Mouse (Mus musculus) layer of hippocampus, adult 11-12 months (tissue): ENCODE data around the gene Plgrkt.
"Not testable (repeated sequence)": the region's sequence is repeated elsewhere in the genome, so short reads cannot be mapped to it uniquely, and the experiment has no call there.

Experiments used
- DNase-seq: peaks from one replicate; pipeline ENCODE4 v3.0.0; 2022; ENCODE audit warnings: low spot score

Gene Plgrkt

DNA sequence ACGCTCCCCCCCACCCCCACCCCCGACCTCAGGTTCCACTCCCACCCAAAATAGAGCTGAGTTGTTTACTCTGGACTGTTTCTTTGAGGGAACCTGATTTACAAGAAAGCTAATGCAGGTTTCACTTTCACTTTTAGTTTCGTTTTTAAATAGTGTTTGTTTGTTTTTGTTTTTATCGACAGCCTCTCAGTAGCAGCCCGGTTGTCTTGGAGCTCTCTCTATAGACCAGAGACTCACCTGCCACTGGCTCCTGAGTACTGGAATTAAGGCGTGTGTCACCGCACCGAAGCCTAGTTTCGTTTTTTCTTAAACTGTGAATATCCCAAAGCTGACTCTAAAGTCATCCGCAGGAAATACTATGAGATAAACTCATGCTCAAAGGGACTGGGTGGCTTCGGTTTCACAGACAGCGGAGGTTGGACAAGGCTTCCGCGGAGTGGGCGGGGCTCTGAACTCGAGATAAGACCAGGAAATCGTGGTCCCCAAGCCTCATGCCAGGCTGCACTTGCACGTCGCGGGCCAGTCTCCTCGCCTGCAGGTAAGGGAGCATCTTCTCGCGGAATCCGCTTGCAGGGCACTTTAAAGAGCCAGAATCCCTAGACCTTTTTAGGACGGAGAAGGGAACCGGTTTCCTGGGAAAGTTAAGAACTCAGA lies at the start of gene Plgrkt, which contains the start of gene Cd274:
Plgrkt (minus strand) TSS at position 422 of the 654 bp plus-strand sequence.
Cd274 (plus strand) TSS at position 487 of the 654 bp plus-strand sequence.
- DNase-seq = peak; percentile 68

GRCm38 (mm10) chr19:29416393-29416902 lies 49.3 kb upstream of the Plgrkt start:
- DNase-seq = no peak

- DNase-seq = not testable (repeated sequence)
Measured at GRCm38 (mm10) chr19:29414917-29415316, 47.7 kb upstream of the Plgrkt start.

- DNase-seq = no peak
Measured at GRCm38 (mm10) chr19:29414513-29414912, 47.3 kb upstream of the Plgrkt start.

GRCm38 (mm10) chr19:29412476-29413420 lies 45.6 kb upstream of the Plgrkt start:
- peak; percentile 52 for DNase-seq

- no peak for DNase-seq
Measured at GRCm38 (mm10) chr19:29410619-29411018, 43.4 kb upstream of the Plgrkt start, which contains the start of gene Pdcd1lg2. Gene Pdcd1lg2 (plus strand): TSS chr19:29410919.

DNA sequence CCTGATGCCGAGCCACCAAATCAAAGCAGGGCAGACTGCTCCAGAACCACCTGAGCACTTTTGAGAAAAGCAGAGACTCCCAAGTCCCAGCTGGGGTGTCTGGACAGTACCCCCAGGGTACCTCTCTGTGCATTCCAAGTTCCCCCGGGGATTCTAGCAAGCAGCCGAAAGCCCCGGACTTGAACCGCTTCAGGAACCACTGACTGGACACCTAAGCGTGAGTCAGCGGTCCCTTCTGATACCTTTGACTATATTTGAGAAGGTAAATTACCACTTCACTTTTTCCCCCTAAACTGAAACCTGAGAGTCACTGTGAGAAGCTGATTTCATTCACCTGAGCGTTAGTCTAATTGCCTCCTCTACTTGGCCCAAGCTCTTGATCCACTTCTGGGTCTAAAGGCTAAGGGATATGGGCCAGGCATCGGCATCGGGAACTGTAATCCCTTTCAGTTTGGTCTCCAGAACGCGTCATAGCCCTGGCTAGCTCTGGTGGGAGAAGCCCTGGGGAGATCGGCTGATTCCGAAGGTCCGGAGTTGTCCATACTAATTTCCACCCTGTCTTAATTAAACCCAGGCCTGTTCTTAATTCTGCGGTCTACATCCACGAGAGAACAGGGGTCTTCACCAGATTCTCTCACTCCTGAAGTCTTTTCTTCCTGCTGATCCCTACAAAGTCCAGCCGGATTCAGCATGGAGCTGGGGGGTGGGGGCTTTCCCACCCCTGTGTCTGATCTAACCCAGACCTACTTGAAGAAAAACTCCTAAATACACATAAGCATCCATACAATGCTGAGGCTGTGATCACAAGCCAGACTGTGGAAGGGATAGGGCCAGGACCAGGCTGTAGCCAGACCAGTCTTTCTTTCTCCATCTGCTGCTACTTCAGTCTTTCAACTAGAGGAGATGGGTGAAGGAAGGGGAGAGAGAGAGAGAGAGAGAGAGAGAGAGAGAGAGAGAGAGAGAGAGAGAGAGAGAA lies 39.1 kb upstream of the Plgrkt start:
- no peak for DNase-seq

- DNase-seq = no peak
Measured at GRCm38 (mm10) chr19:29405388-29405787, 38.2 kb upstream of the Plgrkt start.

DNA sequence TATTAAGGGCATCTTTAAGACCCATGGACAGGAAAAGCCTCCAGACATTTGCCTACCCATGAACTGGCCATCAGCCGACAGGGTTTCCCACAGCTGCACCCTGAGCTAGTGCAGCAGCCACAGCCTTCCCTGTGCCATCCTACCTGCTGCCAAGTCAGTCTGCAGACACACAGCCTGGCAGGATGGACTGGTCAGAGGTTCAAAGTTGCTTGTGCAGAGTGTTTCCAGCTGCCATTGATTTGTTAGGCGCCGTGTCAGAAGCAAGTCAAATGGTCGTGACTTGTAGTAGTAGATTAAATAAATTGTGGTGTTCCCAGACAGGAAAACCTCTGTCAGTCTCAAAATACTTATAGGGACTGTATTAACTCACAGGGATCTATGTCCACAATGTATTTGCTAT lies 36.1 kb upstream of the Plgrkt start:
- no peak for DNase-seq

GRCm38 (mm10) chr19:29402621-29403020 lies 35.4 kb upstream of the Plgrkt start:
- no peak for DNase-seq

DNA sequence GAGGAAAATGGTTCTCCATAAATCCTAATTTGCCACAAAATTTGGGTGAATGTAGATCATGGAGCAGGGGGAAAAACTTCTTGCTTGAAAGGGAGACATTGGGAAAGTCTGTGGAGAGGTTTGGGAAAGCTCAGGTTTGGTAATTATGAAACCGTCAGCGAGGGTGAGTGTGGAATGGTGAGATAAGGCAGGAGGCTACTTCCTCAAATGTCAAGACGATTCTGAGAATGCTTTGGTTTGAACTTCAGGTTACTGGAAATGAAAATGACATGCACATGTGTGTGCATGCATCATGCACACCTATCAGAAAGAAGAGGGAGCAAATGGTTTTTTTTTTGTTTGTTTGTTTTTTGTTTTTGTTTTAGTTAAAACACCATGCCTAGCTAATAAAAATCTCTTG lies 33.3 kb upstream of the Plgrkt start:
- no peak for DNase-seq

GRCm38 (mm10) chr19:29399786-29400185 lies 32.6 kb upstream of the Plgrkt start:
- no peak for DNase-seq

- DNase-seq = no peak
Measured at GRCm38 (mm10) chr19:29396353-29396752, 29.2 kb upstream of the Plgrkt start.

- DNase-seq = no peak
Measured at GRCm38 (mm10) chr19:29394721-29395120, 27.5 kb upstream of the Plgrkt start.

DNA sequence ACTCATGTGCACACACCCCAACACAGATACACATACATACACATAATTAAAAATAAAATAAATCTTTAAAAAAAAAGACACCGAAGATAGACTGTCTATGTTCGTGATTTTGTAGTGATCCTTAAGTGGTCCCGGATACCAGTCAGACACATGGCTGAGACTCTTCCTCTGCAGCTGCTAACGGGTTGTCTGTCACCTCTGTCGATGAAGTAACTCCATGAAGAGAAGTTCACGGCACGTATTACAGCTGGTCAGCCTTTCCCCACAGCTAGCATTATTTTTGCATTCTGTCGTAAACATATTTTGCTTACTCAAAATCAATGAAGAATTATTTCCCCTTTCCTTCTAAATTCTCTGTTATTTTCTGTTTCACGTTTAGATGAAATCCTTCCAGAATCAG lies 26.1 kb upstream of the Plgrkt start:
- no peak for DNase-seq

DNA sequence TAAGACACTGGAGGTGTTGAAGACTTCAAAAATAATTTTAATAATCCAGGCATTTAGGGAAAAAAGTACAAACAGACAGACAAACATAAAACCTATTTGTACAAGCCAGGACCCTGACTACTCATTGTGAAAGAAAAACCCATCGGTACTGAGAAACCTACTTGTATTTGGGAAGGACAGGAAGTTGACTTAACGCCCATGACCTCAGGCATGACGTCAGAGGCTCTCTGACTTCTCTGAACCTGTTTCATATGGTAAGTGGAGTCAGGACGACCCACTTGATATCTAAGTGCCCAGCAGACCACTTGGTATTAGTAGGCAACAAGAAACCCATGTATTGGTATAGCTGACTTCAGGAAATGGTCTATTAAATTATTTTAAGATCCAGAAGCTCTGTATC lies 24.1 kb upstream of the Plgrkt start:
- no peak for DNase-seq

DNA sequence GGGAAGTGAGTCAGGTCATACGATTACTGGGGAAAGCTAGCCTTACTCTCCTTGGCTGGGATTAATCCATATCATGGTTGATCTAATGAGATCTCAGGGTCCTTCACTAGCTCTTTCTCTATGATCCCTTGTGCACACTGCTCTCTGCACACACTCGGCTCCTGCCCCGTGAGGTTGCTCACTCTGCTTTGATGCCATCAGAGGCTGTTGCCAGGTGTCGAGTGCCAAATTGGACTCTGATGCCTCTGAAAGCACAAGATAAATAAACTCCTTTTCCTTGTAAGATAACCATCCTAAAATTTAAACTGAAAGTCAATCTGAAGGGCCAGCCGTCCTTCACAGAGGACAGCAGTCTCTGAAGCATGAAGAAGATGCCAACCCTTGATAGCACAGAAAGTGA lies 23.3 kb upstream of the Plgrkt start:
- DNase-seq = no peak

DNA sequence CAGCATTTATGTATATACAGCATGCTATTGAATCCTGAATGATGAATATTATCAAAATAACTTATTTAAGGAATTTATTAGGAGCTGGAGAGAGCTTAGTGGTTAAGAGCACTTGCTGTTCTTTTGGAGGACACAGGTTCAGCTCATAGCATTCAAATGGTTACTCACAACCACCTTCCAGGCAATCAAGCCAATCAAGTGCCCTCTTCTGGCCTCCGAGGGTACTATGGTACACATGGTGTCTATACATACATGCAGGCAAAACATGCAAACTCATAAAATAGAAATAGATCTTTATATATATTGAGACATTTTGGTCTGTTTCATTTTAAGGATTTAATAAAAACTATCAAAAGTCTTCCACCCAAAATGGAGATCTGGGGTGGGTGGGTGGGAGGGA lies 21.6 kb upstream of the Plgrkt start:
- DNase-seq = no peak

- no peak for DNase-seq
Measured at GRCm38 (mm10) chr19:29385822-29386221, 18.6 kb upstream of the Plgrkt start.

DNA sequence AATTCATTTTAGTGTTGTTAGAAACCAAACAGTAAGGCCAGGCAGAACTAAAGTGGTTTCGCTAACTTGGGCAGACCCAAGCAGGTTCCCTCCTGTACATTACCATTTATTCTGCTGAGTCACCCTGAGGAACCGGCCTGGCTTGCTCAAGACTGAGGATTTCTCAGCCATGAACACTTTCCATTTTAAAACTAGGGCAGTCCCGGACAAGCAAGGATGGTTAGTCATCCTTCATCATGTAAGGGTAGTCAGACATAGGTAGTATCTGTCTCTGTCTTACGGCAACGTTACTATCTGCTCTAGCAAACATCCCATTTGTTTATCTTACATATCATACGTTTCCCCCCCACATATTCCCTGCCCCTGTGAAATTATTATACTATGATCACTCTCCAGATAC lies 17.8 kb upstream of the Plgrkt start:
- DNase-seq = no peak

DNA sequence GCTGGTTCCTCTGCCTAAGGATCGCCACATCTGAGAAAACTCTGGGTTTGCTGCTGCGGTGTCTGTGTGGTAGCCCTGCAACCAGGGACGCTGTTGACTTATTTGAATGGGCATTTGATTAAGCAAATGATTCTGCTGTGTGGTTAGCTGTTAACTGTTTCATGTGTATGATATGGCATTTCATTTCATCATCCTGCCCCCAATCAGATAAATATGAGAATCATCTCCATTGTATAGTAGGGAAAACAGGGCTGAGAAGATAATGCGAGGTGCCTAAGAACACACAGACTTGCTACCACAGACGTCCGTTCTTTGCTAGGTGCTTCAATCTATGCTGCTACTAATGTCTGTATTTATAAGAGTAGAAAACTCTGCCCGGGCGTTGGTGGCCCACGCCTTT lies 17.2 kb upstream of the Plgrkt start:
- no peak for DNase-seq

GRCm38 (mm10) chr19:29383368-29383767 lies 16.2 kb upstream of the Plgrkt start:
- DNase-seq = no peak
